Mouse (Mus musculus): ENCODE results near the gene Rpl36.
A peak's percentile ranks its signal among the peaks of the same experiment; 100 is the strongest.

Rpl36 gene

DNA sequence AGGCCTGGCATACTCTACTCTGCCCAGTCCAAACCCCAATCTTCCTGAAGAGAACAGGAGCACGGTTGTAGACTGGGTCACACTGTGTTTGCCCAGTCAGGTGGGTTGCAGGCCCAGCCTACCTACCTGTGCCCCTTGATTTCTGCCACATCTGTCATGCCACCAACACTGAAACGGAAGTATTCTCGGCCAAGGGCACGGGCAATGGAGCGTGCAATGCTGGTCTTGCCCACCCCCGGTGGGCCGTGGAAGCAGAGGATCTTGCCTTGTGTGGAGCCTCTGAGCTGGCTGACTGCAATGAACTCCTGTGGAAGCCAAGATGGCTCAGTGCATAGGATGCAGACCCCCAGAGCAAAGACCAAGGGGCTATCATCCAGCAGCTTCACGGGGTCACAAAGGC lies 4.4 kb downstream of the Rpl36 start:
- no peak for TF ChIP-seq GATA4 (IDR thresholded peaks at IDR 0.05; ENCODE audit: insufficient replicate concordance, low read length)

GRCm38 (mm10) chr17:56625495-56625894 lies 12.3 kb downstream of the Rpl36 start:
- no peak for TF ChIP-seq GATA4 (IDR thresholded peaks at IDR 0.05; ENCODE audit: insufficient replicate concordance, low read length)

- TF ChIP-seq GATA4 (IDR thresholded peaks at IDR 0.05; ENCODE audit: insufficient replicate concordance, low read length), result no peak
Measured at GRCm38 (mm10) chr17:56626260-56626659, 13.0 kb downstream of the Rpl36 start.

- TF ChIP-seq GATA4 (IDR thresholded peaks at IDR 0.05; ENCODE audit: insufficient replicate concordance, low read length), result peak; percentile 28; the same call in 1 of the 2 replicates
Measured at GRCm38 (mm10) chr17:56626754-56627470, 13.7 kb downstream of the Rpl36 start, which contains the start of gene Lonp1. Gene Lonp1, minus strand, starts transcription at chr17:56626887.

DNA sequence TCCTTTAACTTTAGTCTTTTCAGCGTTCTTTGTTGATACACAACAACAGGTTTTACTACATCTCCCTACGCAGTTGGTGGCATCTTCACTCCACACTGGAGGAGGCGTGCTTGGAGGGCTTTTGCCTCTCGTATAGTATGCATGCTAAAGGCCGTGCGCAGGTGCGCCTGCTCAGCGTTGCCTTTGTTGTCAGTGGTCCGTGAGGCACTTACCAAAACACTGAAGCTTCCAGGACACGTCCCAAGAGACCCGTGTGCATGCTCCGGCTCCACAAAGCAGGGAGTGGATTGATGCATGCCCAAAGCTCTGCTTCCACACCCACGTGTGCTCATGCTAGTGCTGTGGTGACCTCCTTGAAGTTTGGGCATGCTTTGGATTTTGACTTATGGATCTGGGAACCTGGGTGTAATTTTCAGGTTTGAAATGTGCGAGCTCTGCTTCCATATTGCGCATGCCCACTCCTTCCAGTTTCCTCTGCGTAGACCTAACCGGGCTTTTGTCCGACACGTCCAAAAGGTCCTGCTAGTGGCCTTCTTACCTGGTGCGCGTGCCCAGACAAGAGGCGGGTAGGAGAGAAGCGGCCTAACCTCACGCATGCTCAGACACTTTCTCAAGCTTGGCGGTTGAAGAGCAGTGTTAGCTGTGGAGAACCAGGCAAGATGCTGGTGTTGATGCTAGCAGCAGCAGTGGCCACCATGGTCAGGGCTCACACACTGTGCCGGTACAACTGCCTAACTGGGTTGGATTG lies 14.5 kb downstream of the Rpl36 start, which contains the start of gene Catsperd:
Gene Catsperd, plus strand, starts transcription at position 614 of the 748 bp plus-strand sequence.
- TF ChIP-seq GATA4 (IDR thresholded peaks at IDR 0.05; ENCODE audit: insufficient replicate concordance, low read length), result no peak

DNA sequence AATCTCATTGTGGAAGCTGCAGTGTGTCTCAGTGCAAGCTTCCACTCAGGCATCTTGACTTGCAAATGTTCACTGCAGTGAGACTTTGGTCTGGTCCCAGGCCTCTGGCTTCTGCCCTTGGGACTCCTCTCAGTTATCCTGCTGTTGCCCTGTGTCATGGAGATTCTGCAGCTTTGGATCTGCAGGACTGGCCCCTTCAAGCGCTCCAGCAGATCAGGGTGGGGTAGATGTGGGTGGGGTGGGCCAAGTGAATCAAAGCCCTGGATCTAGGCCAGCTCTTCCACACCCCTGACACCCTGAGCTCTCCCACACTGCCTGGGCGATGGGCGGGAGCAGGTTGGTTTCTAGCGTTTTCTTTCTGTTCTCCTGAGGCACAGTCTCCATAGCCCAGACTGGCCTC lies 18.6 kb downstream of the Rpl36 start:
- no peak for TF ChIP-seq GATA4 (IDR thresholded peaks at IDR 0.05; ENCODE audit: insufficient replicate concordance, low read length)

GRCm38 (mm10) chr17:56634023-56634422 lies 20.8 kb downstream of the Rpl36 start:
- TF ChIP-seq GATA4 (IDR thresholded peaks at IDR 0.05; ENCODE audit: insufficient replicate concordance, low read length), result no peak

GRCm38 (mm10) chr17:56643237-56643636 lies 30.0 kb downstream of the Rpl36 start:
- no peak for TF ChIP-seq GATA4 (IDR thresholded peaks at IDR 0.05; ENCODE audit: insufficient replicate concordance, low read length)

- no peak for TF ChIP-seq GATA4 (IDR thresholded peaks at IDR 0.05; ENCODE audit: insufficient replicate concordance, low read length)
Measured at GRCm38 (mm10) chr17:56647546-56647945, 34.3 kb downstream of the Rpl36 start.

- TF ChIP-seq GATA4 (IDR thresholded peaks at IDR 0.05; ENCODE audit: insufficient replicate concordance, low read length), result no peak
Measured at GRCm38 (mm10) chr17:56651801-56652200, 38.6 kb downstream of the Rpl36 start.

DNA sequence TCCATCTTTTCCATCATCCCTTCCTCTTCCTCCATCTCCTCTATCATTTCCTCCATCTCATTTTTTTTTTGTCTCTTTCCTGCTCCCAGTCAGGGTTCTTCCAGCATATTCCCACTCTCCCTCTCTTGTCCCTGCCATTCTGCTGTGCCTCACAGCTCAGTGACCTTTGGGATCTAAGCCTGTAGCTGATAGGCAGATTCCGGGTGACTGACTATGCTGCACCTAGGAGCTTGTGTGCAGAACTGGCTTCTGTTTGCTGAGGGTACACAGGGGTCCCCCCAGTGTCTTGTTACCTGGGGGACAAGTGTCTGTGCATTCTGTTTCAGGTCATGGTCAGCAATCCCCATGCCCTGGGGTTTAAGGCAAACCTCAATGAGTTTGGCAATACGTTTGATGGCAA lies 41.6 kb downstream of the Rpl36 start:
- TF ChIP-seq GATA4 (IDR thresholded peaks at IDR 0.05; ENCODE audit: insufficient replicate concordance, low read length), result no peak

- TF ChIP-seq GATA4 (IDR thresholded peaks at IDR 0.05; ENCODE audit: insufficient replicate concordance, low read length), result no peak
Measured at GRCm38 (mm10) chr17:56655311-56655710, 42.1 kb downstream of the Rpl36 start.

DNA sequence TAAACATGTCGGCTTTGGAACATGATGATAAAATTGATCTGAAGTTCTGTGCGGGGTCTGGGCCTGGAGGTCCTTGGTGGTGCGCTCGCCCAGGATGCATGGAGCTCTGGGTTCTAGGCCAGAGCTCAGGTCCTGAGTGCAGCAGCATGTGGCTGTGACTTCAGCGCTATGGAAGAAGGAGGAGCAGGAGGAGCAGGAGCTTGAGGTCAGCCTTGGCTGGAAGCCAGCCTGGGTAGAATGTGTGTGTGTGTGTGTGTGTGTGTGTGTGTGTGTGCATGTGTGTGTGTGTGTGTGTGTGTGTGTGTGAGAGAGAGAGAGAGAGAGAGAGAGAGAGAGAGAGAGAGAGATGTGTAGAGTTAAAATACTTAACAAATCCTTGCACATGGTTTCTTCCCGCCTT lies 43.0 kb downstream of the Rpl36 start:
- no peak for TF ChIP-seq GATA4 (IDR thresholded peaks at IDR 0.05; ENCODE audit: insufficient replicate concordance, low read length)

GRCm38 (mm10) chr17:56663659-56664058 lies 50.4 kb downstream of the Rpl36 start:
- no peak for TF ChIP-seq GATA4 (IDR thresholded peaks at IDR 0.05; ENCODE audit: insufficient replicate concordance, low read length)

Data from liver, adult (tissue).